Mouse (Mus musculus) CH12F3 (cell line): ENCODE measurements around the gene Ntrk3.

ENCODE experiments used
- in situ Hi-C: fragments of 300-500 bp; cut with MboI; formaldehyde crosslinking; loops from 2 replicates; pipeline ENCODE4 v1.14.3; 2020; ENCODE audit warnings: low sequenced_read_pairs

Gene Ntrk3

DNA sequence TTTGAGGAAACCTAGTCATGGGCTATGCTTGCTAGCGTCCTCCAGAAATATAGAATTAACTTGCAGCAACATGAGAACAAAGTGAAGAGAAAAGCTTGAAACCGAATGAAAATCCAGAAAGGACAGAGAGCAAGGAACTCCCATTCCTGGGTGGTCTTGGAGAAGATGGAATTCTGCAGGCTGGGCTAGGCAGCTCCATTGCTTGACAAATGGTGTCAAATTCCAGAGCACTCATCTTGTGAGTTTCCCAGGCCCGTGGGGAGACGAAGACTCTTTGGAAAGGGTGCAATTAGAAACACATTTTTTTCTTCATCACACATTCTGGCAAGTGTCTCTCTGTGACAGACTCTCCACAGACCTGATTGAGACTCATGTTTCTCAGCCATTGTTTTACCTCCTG is 479.7 kb downstream of the Ntrk3 start:
- in situ Hi-C loops: no loop called here

DNA sequence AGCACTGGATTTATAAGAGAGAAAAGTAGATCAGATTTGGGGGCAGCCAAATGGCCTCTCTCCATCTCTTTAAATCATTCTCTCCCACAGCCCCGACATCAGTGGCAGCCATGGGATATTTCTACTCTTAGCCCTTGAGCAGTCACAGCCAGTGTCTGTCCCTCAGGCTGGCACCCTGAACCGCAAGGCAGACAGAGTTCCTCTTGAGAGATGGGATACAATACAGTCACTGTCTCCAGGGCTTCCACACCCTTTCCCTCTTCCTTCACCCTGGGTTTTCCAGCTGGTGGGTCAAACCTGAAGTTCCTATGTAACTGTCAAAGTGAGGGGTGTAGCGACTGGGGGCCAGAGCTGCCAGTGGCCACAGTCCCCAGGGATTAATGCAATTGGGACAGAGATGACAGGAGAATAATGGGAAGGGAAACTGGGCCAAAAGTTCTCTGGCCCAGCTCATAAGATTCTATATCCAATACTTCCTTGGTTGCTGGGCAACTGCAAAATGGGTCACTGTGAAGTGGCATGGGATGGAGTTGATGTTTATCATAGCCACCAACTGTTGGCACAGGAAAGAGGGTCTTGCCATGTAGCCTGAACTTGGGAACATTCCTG is 483.9 kb downstream of the Ntrk3 start:
- in situ Hi-C loops: no loop called here

GRCm38 (mm10) chr7:78248119-78248642 is 489.6 kb downstream of the Ntrk3 start:
- in situ Hi-C loops: no loop called here

DNA sequence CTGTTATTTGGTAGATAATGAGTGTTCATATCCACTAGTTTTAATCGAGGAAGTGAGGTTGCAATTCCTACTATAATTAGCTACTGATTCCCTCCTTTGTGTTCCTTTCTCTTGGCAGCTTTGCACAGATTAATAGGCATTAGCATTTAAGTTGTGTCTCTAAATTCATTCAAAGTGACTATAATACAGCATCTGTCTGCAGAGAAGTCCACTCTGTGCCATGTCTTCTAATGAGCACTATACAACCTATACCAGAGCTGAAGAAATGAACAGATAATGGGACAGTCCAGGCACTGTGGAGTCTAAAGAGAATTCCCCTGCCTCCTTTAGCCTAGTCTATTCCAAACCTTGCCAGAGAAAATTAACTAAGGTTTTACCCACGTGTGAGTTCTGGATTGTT is 498.8 kb downstream of the Ntrk3 start:
- in situ Hi-C loops: no loop called here

DNA sequence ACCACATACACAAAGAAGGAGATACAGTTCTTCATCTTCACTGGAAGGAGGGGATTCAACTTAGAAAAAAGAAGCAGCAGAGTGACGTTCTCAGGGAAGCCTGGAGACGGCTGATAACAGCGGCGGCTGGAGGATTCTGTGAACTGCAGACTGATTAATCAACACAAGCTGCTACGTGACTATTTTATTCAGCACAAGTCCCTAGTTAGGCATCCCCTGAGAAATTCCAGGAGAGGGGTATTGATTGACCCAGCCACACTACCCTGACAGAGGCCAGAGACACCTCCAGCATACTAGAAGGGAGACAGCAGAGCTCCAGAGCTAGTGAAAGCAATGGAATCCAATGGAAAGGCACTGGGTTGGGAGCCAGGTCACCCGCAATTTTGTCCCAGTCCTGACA is 516.1 kb downstream of the Ntrk3 start:
- in situ Hi-C loops: no loop called here

DNA sequence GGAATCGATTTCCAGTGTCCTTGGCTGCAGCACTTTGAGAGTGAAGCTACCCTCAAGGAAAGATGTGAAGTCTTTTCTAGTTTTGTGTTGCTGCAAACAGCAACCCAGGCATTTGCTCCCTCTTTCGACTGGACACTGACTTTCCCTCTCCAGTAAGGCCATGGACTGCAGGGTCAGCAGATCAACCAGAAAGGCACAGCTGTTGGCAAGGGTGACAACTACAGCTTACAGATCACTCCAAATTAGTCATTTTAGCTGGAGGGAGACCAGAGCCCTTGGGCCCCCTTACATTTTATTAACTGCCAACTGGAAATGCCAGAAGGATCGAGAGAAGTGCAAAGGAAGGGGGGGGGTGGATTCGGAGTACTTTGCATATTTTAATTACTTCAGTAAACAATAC is 516.9 kb downstream of the Ntrk3 start:
- in situ Hi-C loops: no loop called here

DNA sequence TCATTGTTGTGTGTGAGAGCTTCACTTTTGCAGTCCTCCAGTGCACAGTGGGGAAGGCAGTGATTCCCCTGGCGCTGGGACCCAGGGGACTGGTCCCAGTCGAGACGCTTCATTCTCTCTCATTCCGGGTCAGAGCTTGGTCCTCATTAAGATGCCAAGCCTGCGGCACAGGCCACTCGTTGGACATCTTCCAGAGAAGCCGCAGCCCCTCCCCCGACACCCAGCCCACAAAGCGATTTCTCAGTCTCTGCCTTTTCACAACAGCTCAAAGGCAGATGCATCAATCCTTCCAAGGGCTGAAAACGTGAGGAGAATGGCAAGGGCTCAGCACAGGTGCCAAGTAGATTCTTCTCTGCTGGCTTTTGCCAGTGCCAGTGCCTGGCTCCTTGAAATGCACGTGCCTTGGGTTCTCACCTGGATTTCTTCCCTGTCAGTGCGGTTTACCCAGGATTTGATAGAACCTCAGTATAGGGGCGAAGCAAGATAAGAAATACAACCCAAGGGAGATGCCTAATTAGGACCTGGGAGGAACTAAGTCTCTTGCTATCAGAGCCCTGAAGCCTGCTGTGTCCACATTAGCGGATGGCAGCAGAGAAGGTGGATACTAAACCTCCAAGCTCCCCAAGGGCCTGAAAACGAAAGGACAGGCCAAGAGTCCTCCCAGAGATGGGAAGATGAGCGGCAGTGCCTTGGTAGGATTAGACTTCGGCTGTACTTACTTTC is 546.7 kb downstream of the Ntrk3 start:
- in situ Hi-C loops: no loop called here

- in situ Hi-C loops: no loop called here
These were observed 552.2 kb downstream of the Ntrk3 start for GRCm38 (mm10) chr7:78185578-78185977.

- in situ Hi-C loops: no loop called here
These were observed 554.4 kb downstream of the Ntrk3 start for GRCm38 (mm10) chr7:78183396-78183795.

DNA sequence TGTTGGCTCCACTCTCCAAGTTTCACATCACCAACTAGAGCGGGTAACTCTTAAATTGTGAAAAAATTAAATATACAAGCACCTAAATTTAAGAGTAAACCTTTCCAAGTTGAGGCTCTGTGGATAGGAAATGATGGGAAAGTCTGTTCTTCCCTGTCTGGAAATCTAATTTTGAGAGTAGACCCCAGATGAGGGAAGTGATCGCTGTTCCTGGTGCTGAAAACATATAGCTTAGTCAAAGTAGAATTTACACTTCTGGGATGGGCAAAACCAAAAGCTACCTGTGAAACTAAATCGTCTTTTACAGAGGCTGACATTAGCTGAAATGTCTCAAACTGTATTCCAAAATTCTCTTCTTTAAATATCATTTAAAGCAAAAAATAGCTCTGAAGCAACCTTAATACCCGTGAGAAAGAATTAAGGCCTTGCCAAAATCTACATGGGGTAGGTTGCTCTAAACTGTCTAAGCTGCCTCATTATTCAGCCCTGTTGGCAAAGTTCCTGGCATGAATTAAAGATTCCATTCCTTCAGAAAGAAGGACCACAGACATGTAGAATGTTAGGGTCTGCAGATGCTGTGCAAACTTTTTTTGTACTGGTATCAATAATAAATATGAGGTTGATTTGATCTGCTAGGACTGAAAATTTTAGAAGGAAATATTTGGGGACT is 557.7 kb downstream of the Ntrk3 start:
- in situ Hi-C loops: no loop called here

- in situ Hi-C loops: no loop called here
These were observed 565.4 kb downstream of the Ntrk3 start for GRCm38 (mm10) chr7:78172267-78172955.

DNA sequence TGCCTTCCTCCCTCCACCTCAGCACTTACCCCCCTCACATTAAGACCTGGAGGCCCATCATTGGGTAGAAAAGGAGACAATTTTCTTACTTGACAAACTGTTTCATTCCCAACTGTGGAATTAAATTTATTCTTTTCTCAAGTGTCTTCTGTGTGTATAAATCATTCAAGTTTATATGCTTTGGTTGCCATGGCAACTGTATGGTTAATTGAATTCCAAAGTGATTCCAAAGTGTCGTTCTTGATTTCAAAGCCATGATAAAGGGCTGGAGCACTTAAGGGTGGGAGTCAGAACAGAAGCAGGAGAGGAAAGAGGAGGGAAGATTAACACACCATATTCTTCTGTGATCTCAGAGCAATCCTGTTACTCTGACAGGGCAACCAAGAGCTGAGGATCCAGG is 572.3 kb downstream of the Ntrk3 start:
- in situ Hi-C loops: no loop called here

- in situ Hi-C loops: no loop called here
These were observed 579.9 kb downstream of the Ntrk3 start for GRCm38 (mm10) chr7:78157946-78158345.

DNA sequence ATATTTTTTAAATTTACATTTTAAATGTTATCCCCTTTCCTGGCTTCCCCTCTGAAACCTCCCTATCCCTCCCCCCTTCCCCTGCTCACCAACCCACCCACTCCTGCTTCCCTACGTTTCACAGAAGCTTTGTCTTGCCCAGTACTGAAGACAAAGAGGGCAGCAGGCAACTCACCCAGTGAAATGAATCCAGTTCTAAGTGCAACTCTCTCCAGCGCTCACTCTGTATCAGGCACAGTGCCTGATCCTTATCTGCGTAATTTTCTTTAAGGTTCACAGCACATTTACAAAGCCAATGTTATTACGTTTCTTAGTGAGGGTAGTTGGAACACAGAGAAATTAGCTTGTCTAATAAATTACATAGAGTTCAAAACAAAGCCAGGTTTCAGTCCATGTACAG is 592.6 kb downstream of the Ntrk3 start:
- in situ Hi-C loops: no loop called here

DNA sequence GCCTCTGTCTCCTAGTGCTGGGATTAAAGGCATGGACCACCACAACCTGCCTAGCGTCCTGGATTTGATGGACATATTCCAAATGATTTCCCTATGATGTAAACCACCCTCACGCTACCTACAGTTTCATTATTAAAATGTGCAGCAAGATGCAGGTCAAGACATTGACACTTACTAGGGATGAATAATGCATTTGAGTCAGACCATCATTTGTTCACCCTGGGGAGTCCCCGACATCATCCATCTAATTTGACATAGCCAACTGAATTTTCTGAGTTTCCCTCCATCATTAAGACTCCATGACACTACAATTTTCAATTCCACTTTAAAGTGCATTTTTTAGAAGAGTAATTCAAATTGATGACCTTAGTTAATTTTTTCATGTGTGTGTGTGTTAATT is 593.0 kb downstream of the Ntrk3 start:
- in situ Hi-C loops: no loop called here

DNA sequence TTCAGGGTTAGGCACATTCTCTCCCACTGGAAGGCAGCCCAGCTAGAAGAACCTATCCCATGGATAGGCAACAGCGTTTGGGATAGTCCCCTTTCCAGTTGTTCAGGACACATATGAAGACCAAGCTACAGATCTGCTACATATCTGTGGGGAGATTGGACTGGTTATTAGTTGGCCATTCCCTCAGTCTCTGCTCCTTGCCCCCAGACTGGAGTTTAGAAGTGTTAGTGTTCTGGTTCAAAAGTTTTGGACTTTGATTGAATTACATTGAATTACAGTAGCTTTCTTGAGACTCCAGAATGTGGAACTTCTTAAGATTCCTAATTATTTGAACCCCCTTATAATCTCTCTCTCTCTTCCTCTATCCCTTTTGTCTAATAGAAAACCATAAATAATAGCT is 607.8 kb downstream of the Ntrk3 start:
- in situ Hi-C loops: no loop called here
